Mouse (Mus musculus) monocyte, adult 5-6 weeks (primary cell): ENCODE results near the gene Ccdc88b. TPM values are rescaled to one million over a fixed set of nuclear protein-coding genes. Genes with fewer than 3 reads are reported as not detected.
"Not testable (repeated sequence)": the region's sequence is repeated elsewhere in the genome, so short reads cannot be mapped to it uniquely, and the experiment has no call there.

Experiments
- ATAC-seq: fragments of 153-309, 156-312 bp; replicated peaks from 2 replicates; pipeline ENCODE4 v1.8.0; 2017; ENCODE audit warnings: mild to moderate bottlenecking; ENCODE audit not compliant: low TSS enrichment, insufficient number of reproducible peaks, severe bottlenecking, poor library complexity, low FRiP score
- total RNA-seq: library from RNA; stranded (forward); fragments of 200-1000, 200-491, 200-594 nt; gene quantifications from 3 replicates; pipeline ENCODE4 v1.2.3, GENCODE M21; 2017

Ccdc88b gene
- total RNA-seq, result 92.9 to 171 TPM (median 102 TPM) in 3 replicates

DNA sequence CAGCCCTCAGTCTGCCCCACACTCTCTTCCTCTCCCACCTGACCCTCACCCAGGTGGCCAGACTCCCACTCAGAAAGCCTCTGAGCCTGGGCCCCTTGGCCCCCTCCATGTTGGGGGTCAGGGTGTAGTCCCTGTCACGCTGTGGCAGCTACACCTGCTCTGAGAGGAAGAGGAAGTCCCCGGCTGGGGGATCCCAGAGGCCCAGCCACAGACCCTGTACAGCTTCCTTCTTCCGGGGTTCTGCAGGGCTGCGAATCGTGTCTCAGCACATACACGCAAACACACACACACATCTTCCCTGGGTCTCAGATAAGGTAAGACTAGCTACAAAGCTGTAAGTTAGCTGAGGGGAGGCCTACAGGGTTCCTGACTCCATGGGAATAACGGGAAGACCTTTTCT lies at the start of gene Ccdc88b:
Gene Ccdc88b, minus strand, starts transcription at position 181 of the 400 bp plus-strand sequence.
- peak; percentile 77 for ATAC-seq

DNA sequence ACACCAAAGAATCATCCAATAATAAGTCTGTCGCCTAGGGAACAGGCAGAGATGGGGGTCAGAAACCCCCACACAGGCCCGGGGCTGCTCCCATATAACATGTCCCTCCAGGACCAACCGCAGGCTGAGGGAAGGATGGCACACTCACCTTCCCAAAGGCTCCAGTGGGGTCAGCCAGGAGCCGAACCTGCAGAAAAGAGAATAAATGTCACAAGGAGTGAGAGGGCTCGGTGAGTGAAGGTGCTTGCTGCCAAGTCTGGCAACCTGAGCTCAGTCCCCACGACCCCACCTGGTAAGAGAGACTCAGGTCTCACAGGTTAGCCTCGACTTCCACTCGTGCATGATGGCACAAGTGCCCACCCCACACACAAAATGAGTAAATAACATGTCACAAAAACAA lies 49.1 kb upstream of the Ccdc88b start:
- ATAC-seq, result no peak

DNA sequence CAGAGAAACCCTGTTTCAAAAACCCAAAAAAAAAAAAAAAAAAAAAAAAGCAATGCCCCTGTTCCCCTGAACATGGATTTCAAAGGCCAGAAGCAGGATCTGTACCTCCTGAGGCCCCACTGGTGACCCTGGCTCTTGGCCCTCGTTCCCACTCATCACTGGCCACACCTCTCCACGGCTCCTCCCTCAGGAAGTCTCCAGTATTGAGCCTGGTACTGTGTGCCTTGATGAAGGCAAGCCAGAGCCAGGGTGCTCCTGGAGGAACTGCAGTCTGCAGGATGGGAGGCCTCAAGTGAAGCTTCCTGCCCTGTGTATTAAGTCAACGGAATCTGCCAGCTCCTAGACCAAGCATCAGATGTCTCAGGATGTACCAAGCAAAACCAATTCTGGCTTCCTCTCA lies 48.2 kb upstream of the Ccdc88b start:
- ATAC-seq, result no peak

DNA sequence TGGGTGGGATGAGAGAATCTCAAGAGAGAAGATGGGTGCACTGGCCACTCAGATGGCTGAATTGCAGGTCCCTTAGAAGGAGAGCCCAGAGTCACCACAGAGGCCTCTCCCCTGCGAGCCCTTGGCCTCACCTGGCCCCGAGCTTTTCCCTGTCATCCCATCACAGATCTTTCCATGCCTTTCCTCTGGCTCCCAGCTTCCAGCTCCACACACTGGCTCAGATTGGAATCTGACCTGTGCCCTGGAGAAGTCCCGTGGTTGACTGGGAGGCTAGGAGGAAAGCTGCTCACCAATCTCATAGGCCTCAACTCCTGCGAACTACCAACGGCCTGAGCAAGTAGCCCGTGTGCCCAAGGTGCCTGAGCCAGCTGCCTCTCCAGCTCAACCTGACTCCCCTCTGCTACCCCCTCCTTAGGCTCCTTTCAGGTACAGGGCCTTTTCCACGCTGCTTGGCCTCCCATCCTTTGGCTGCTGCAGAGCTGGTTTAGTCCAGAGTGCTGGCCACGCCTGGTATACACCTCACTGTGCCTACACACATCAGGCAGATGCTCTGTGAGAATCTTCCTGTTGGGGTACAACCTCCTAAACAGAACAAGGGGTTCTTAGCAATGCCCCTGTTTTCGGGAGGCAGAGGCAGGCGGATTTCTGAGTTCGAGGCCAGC lies 47.6 kb upstream of the Ccdc88b start:
- ATAC-seq, result no peak

DNA sequence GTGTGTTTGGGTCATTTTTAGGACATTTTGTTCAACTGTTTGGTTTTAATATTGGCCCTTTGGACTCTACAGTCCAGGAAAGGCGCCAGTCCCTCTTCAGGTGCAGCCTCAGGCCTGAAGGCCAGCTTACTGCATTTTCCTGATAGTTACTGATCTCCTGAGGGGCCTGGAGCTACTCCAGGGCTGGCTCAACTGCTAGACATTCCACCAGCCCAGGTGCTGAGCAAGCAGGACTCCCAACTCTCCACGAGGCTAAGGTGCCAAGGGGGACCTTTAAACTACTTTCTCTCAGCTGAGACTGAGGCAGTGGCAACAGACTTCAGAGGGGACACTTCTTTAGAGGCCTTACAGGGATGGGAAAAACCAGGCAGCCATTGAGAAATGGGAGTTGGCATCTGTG lies 46.8 kb upstream of the Ccdc88b start:
- ATAC-seq, result no peak

- ATAC-seq, result no peak
These were observed 45.0 kb upstream of the Ccdc88b start for GRCm38 (mm10) chr19:6903031-6903430.

GRCm38 (mm10) chr19:6899641-6900040 lies 41.6 kb upstream of the Ccdc88b start:
- no peak for ATAC-seq

GRCm38 (mm10) chr19:6895608-6896305 lies 37.7 kb upstream of the Ccdc88b start:
- not testable (repeated sequence) for ATAC-seq

GRCm38 (mm10) chr19:6893731-6894451 lies 35.9 kb upstream of the Ccdc88b start:
- ATAC-seq, result no peak

GRCm38 (mm10) chr19:6892512-6892911 lies 34.5 kb upstream of the Ccdc88b start:
- no peak for ATAC-seq

DNA sequence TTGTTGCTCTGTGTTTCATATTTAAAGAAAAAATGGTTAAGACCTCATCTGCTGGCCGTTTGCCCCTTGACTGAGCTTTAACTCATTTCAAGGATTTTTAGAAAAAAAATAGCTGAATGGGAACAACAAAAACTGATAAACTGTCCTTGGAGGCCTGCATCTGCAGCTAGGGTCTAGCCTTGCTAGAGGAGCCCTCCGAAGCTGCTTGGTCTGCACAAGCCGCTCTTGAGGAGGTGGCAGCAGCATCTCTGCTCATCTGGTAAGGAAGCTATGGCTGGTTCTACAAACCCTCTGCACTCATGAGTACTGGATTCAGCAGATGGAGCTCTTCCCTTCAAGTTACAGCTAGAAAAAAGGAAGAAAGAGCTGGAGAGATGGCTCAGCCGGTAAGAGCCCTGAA lies 20.0 kb upstream of the Ccdc88b start:
- no peak for ATAC-seq

DNA sequence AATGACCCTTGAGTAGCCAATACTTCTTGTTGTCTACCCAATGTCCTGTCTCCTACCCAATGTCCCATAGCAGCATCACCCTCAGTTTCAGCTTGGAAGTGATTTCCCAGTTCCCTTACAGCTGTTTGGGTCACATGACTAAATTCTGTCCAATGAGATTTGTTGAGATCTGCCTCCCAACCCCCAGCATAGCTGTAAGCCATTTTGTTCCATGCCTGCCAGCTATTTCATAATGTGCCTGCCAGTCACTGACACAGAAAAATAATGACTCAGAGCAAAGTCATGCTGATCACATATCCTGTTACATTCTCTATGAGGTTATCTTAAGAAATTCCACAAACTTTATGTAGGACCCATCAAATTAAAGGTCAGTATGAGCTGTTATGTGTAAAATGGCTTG lies 18.8 kb upstream of the Ccdc88b start:
- ATAC-seq, result no peak

GRCm38 (mm10) chr19:6875834-6876233 lies 17.8 kb upstream of the Ccdc88b start:
- no peak for ATAC-seq

DNA sequence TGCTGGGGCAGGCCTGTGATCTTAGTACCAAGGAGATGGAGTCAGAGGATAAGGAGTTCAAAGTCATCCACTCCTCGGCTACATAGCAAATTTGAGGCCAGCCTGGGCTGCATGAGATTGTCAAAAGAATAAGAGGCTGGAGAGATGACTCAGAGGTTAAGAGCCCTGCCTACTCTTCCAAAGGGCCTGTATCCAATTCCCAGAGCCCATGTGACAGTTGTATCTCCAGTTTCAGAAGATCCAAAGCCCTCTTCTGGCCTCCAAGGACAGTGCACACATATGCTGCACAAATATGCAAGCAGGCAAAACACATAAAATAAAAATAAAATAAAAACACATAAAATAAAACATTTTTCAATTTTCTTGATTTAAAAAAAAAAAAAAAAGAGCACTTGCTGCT lies 16.2 kb upstream of the Ccdc88b start:
- ATAC-seq, result no peak

DNA sequence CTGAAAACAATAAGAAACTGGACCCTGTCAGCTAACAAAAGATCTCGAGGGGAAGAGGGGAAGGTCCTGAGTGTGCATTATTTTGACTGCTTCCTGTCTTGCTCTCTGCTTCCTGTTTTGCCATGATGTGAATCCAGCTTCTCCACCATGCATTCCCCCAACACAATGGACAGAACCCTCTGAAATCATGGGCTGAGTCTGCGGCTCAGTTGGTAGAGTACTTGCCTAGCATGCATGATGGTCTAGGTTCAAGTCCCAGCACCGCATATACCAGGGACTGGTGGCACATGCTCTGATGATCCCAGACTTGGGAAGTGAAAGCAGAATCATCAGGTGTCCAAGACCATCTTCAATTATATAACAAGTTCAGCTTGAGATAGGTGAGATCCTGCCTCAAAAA lies 14.7 kb upstream of the Ccdc88b start:
- no peak for ATAC-seq

DNA sequence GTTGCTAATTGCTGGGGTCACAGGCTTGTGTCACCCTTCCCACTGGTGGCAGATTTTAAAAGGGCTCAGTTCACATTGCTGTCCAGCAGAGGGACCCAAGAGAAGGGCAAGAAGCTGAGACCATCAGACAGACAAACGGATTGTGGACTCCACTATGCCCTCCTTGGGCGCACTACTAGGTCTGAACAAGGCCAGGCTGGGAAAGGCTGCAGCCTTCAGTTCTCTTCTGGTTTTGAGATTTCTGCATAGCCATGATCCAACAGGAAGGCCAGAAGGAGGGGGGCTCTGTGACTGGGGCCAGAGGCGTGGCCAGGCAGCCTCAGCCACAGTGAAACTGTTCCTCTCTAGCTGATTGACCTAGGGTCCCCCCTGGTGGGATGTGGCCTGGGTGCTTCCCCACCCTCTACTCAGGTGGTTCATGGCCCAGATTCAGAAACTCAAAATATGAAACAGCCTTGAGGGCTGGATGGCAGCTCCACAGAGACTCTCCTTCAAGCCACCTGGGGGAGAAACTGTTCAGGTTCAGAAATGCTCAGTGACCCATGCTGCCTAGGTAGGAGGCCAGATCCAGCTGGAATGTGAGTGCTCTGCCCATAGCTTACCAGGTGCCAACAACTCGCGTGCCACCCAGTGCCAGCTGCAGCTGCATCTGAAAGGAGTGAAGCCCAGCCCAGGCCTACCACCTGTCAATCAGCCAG lies 13.7 kb upstream of the Ccdc88b start:
- ATAC-seq, result peak; percentile 69

GRCm38 (mm10) chr19:6869355-6869754 lies 11.3 kb upstream of the Ccdc88b start:
- ATAC-seq, result peak; percentile 98

- no peak for ATAC-seq
These were observed 3.4 kb upstream of the Ccdc88b start for GRCm38 (mm10) chr19:6861451-6861850.

DNA sequence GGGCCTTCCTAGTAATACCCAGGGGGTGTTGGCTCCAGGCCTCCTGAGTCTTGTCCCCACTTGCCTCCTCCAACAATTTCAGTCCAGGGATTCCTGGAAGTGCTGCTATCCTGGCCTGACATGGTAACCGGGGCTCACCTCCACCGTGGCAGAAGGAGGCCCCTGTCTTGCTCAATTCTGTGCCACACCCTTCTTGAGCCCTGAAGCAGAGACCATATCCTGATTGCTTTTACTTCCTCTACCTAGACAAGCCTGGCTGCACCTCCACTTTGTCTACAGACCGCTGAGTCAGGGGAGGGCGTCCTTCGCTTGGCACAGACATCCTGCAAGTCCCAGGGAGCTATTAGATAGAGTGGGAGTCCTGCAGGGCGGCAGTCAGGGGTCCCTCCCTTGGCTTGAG lies 2.7 kb upstream of the Ccdc88b start:
- peak; percentile 43; the same call in 1 of the 2 replicates for ATAC-seq
